ENCODE assay signal across 1 mouse cellular context in the genomic region with DNA sequence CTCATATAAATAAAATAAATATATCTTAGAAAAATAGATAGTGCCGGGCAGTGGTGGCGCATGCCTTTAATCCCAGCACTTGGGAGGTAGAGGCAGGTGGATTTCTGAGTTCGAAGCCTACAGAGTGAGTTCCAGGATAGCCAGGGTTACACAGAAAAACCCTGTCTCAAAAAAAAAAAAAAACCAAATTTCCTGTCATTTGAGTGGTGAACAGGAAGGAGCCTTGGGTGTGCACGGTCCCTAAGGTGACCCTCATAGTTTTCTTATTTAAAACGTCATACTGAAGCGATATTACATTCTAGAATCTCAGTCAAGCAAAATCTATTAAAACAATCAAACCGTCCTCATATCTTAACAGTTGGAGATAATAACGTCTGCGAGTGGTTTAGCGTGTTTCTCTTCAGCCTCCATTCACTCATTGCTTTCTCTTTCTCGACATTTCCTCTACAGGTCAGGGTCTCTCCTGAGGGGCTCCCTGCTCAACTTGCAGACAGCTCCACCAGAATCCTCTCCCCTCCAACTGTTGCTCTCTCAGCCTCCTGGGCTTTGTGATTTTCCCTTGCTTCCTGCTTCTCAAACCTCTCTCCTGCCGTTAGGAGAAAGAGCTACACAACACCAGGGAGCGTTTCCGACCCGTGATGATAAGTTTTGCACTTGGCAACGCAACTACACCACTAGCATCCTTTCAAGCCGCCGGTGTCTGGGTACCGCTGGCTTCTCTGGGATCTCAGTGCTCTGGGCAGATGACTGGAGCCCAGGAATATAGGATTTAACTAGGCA.
TF ChIP-seq lines count a peak whose summit lies in the region.

No protein-coding gene starts in this region.

TF ChIP-seq in MEL, 35 proteins besides CTCF, POLR2A, EP300 and RAD21 (continued from another document):
- TF ChIP-seq E2F4 (IDR thresholded peaks at IDR 0.05; ENCODE audit: borderline replicate concordance, low read depth, low read length), result no peak
- TF ChIP-seq GABPA (IDR thresholded peaks at IDR 0.05; ENCODE audit: low read depth, low read length), result no peak
TF ChIP-seq in MEL: peak in this region for 5.
